Mouse (Mus musculus) ES-Bruce4 (cell line): ENCODE results near the gene Bcl7c. TPM values are rescaled to one million over a fixed set of nuclear protein-coding genes. Genes with fewer than 3 reads are reported as not detected.
"Not testable (repeated sequence)": the region's sequence is repeated elsewhere in the genome, so short reads cannot be mapped to it uniquely, and the experiment has no call there.

Source experiments
- H3K27ac ChIP-seq: 2 replicates; pipeline ENCODE4 v1.5.1; 2012; ENCODE audit warnings: low read length, inconsistent platforms; ENCODE audit not compliant: insufficient read depth
- H3K27me3 ChIP-seq: 2 replicates; pipeline ENCODE4 v1.6.1; 2012; ENCODE audit warnings: mild to moderate bottlenecking, low read length, inconsistent platforms; ENCODE audit not compliant: control insufficient read depth, poor library complexity, insufficient read depth, severe bottlenecking
- H3K36me3 ChIP-seq: 2 replicates; pipeline ENCODE4 v1.6.1; 2012; ENCODE audit warnings: inconsistent platforms, mild to moderate bottlenecking, low read length, moderate library complexity; ENCODE audit not compliant: control insufficient read depth, poor library complexity, insufficient read depth, severe bottlenecking
- H3K4me1 ChIP-seq: one replicate; pipeline ENCODE4 v1.8.1; 2011; ENCODE audit warnings: low read length; ENCODE audit not compliant: control insufficient read depth, insufficient read depth
- H3K4me3 ChIP-seq: 2 replicates; pipeline ENCODE4 v1.5.1; 2011; ENCODE audit warnings: low read depth, mild to moderate bottlenecking, low read length
- H3K9ac ChIP-seq: 2 replicates; pipeline ENCODE4 v1.6.1; 2012; ENCODE audit warnings: low read depth, mild to moderate bottlenecking, inconsistent platforms; ENCODE audit not compliant: poor library complexity, severe bottlenecking
- H3K9me3 ChIP-seq: replicated peaks from 2 replicates; pipeline ENCODE4 v1.6.1; 2012; ENCODE audit warnings: mild to moderate bottlenecking, low read length, inconsistent platforms; ENCODE audit not compliant: control insufficient read depth, poor library complexity, insufficient read depth, severe bottlenecking
- CTCF ChIP-seq: IDR thresholded peaks from one replicate; pipeline ENCODE4 v1.8.1; 2011; ENCODE audit warnings: low read depth, low read length
- EP300 ChIP-seq: IDR thresholded peaks from 2 replicates; pipeline ENCODE4 v1.6.1; 2011; ENCODE audit warnings: low read depth, low read length; ENCODE audit not compliant: insufficient read depth
- POLR2A ChIP-seq: IDR thresholded peaks from one replicate; pipeline ENCODE4 v1.8.1; 2011; ENCODE audit warnings: low read length; ENCODE audit not compliant: insufficient read depth
- polyA plus RNA-seq: library from polyadenylated mRNA; stranded (reverse); fragments of >200 nt; gene quantifications from 2 replicates; pipeline ENCODE4 v1.2.4, GENCODE M21; 2011; ENCODE audit warnings: low read depth; ENCODE audit not compliant: missing spikeins, insufficient read depth, insufficient read length

Gene Bcl7c
- polyA plus RNA-seq, 1 experiment, result 49.8 TPM

GRCm38 (mm10) chr7:127641260-127641659 lies 67.5 kb downstream of the Bcl7c start:
- no peak overlapping the region for H3K27ac ChIP-seq
- TF ChIP-seq CTCF, result no peak
- TF ChIP-seq POLR2A, result no peak
- TF ChIP-seq EP300, result no peak
- H3K4me3 ChIP-seq, result no peak overlapping the region
- no peak overlapping the region for H3K9ac ChIP-seq
- no peaks in the 10 kb centered on the region for H3K36me3 ChIP-seq
- no peaks in the 10 kb centered on the region for H3K27me3 ChIP-seq
- peaks cover 1% of the 10 kb centered on the region for H3K4me1 ChIP-seq
- H3K9me3 ChIP-seq, result no peaks in the 10 kb centered on the region

- TF ChIP-seq POLR2A (no peak), EP300 (no peak), CTCF (no peak)
- peak overlapping the region; percentile 48 for H3K9ac ChIP-seq
- no peaks in the 10 kb centered on the region for H3K27me3 ChIP-seq
- no peaks in the 10 kb centered on the region for H3K36me3 ChIP-seq
- no peaks in the 10 kb centered on the region for H3K9me3 ChIP-seq
- no peaks in the 10 kb centered on the region for H3K4me1 ChIP-seq
- H3K4me3 ChIP-seq, result peak overlapping the region; percentile 62
- H3K27ac ChIP-seq, result no peak overlapping the region
Observed at GRCm38 (mm10) chr7:127636963-127637362, 71.8 kb downstream of the Bcl7c start.

GRCm38 (mm10) chr7:127631416-127631815 lies 77.3 kb downstream of the Bcl7c start:
- no peak overlapping the region for H3K9ac ChIP-seq
- H3K27me3 ChIP-seq, result no peaks in the 10 kb centered on the region
- no peak for TF ChIP-seq CTCF
- no peak for TF ChIP-seq EP300
- TF ChIP-seq POLR2A, result no peak
- H3K27ac ChIP-seq, result peak overlapping the region; percentile 57
- H3K4me3 ChIP-seq, result no peak overlapping the region
- H3K4me1 ChIP-seq, result no peaks in the 10 kb centered on the region
- no peaks in the 10 kb centered on the region for H3K36me3 ChIP-seq
- no peaks in the 10 kb centered on the region; the same call in none of the 2 replicates for H3K9me3 ChIP-seq

GRCm38 (mm10) chr7:127628646-127629045 lies 80.1 kb downstream of the Bcl7c start:
- H3K4me3 ChIP-seq, result no peak overlapping the region
- TF ChIP-seq CTCF (no peak), EP300 (no peak)
- no peak overlapping the region for H3K27ac ChIP-seq
- H3K9ac ChIP-seq, result no peak overlapping the region
- no peaks in the 10 kb centered on the region; the same call in none of the 2 replicates for H3K9me3 ChIP-seq
- H3K4me1 ChIP-seq, result no peaks in the 10 kb centered on the region
- H3K36me3 ChIP-seq, result no peaks in the 10 kb centered on the region
- no peaks in the 10 kb centered on the region for H3K27me3 ChIP-seq

GRCm38 (mm10) chr7:127626471-127626870 lies 82.3 kb downstream of the Bcl7c start:
- no peaks in the 10 kb centered on the region for H3K4me1 ChIP-seq
- no peak overlapping the region for H3K4me3 ChIP-seq
- no peak overlapping the region for H3K27ac ChIP-seq
- no peak for TF ChIP-seq CTCF
- TF ChIP-seq POLR2A, result no peak
- no peak for TF ChIP-seq EP300
- no peaks in the 10 kb centered on the region for H3K27me3 ChIP-seq
- H3K9me3 ChIP-seq, result no peaks in the 10 kb centered on the region; the same call in none of the 2 replicates
- no peak overlapping the region for H3K9ac ChIP-seq
- H3K36me3 ChIP-seq, result no peaks in the 10 kb centered on the region

GRCm38 (mm10) chr7:127626039-127626438 lies 82.7 kb downstream of the Bcl7c start:
- TF ChIP-seq EP300, result no peak
- TF ChIP-seq CTCF, result no peak
- TF ChIP-seq POLR2A, result no peak
- H3K9me3 ChIP-seq, result no peaks in the 10 kb centered on the region; the same call in none of the 2 replicates
- H3K4me3 ChIP-seq, result no peak overlapping the region
- no peaks in the 10 kb centered on the region for H3K36me3 ChIP-seq
- H3K4me1 ChIP-seq, result no peaks in the 10 kb centered on the region
- H3K27me3 ChIP-seq, result no peaks in the 10 kb centered on the region
- H3K27ac ChIP-seq, result no peak overlapping the region
- H3K9ac ChIP-seq, result no peak overlapping the region

GRCm38 (mm10) chr7:127618402-127618801 lies 90.3 kb downstream of the Bcl7c start:
- H3K27ac ChIP-seq, H3K4me1 ChIP-seq, H3K4me3 ChIP-seq, H3K27me3 ChIP-seq, H3K9ac ChIP-seq, H3K36me3 ChIP-seq: not testable (repeated sequence)
- peaks cover 16% of the 10 kb centered on the region for H3K9me3 ChIP-seq
